Mouse (Mus musculus) hindbrain, embryonic 11.5 days (tissue): Measurements from ENCODE around the gene Bud13. TPM values are rescaled to one million over a fixed set of nuclear protein-coding genes. Genes with fewer than 3 reads are reported as not detected.

ENCODE experiments used
- ATAC-seq: fragments of 200-750 bp; cut with Nextera tagmentation; 2 replicates; pipeline ENCODE4 v1.8.0; 2017; ENCODE audit warnings: mild to moderate bottlenecking, moderate TSS enrichment, moderate library complexity; ENCODE audit not compliant: low FRiP score
- DNase-seq: peaks from one replicate; pipeline ENCODE4 v3.0.0-alpha.2; 2015; ENCODE audit warnings: low spot score
- H3K27ac ChIP-seq: fragments of 300-500 bp; sonication (generic); 2 replicates; pipeline ENCODE4 v1.5.1; 2014; ENCODE audit warnings: mild to moderate bottlenecking, low read depth, low read length
- H3K27me3 ChIP-seq: fragments of 300-500 bp; sonication (generic); 2 replicates; pipeline ENCODE4 v1.6.1; 2014; ENCODE audit warnings: mild to moderate bottlenecking, low read length, moderate library complexity, mixed read lengths; ENCODE audit not compliant: control insufficient read depth, insufficient read depth
- H3K36me3 ChIP-seq: fragments of 300-500 bp; sonication (generic); 2 replicates; pipeline ENCODE4 v1.6.1; 2014; ENCODE audit warnings: mild to moderate bottlenecking, low read length, moderate library complexity, mixed read lengths; ENCODE audit not compliant: control insufficient read depth, insufficient read depth
- H3K4me1 ChIP-seq: fragments of 300-500 bp; sonication (generic); replicated peaks from 2 replicates; pipeline ENCODE4 v1.6.1; 2014; ENCODE audit warnings: low read length, mixed read lengths; ENCODE audit not compliant: control insufficient read depth, insufficient read depth
- H3K4me2 ChIP-seq: fragments of 300-500 bp; sonication (generic); replicated peaks from 2 replicates; pipeline ENCODE4 v1.6.1; 2014; ENCODE audit warnings: mild to moderate bottlenecking, low read depth, low read length
- H3K4me3 ChIP-seq: fragments of 300-500 bp; sonication (generic); 2 replicates; pipeline ENCODE4 v1.5.1; 2014; ENCODE audit warnings: low read depth, low read length
- H3K9ac ChIP-seq: fragments of 300-500 bp; sonication (generic); 2 replicates; pipeline ENCODE4 v1.6.1; 2014; ENCODE audit warnings: low read depth, low read length
- H3K9me3 ChIP-seq: fragments of 300-500 bp; sonication (generic); 2 replicates; pipeline ENCODE4 v1.6.1; 2016; ENCODE audit warnings: low read length; ENCODE audit not compliant: control insufficient read depth
- WGBS: fragments of 180-500 bp; shearing (Covaris S2); extraction: QIAGEN DNeasy Blood & Tissue Kit; methylation state at CpG from one replicate; pipeline ENCODE4 v1.1.7; 2014; 5-methylcytosine and 5-hydroxymethylcytosine counted together
- polyA plus RNA-seq: library from polyadenylated mRNA; unstranded; fragments of >200 nt; fragmentation: Nextera tagmentation; extraction: Ambion mirVana; gene quantifications from 2 replicates; pipeline ENCODE4 v1.2.1, GENCODE M21; 2014

Gene Bud13
- polyA plus RNA-seq, 1 experiment from 2014 or later, result 25.0 TPM

DNA sequence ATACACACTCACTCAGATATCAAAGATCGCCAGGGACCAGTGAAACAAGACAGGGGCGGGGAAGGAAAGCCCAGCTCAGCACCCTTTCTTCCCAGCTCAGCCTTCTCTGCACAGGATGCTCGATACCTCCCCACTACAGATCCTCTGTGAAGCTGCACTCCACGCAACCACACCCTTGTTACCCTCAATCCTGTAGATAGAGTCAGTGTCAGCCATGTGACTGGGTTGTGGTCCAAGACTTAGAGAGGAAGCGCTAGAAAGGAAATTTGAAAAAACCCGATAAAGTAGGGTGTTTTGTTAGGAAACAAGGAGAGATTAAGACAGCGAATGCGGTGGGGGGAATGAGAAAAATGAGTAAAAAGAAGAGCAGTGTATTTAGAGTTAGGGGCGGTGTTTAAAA lies 10.7 kb upstream of the Bud13 start:
- Histone ChIP-seq H3K36me3 (0 out of 2 replicates have a peak, but pooled peaks cover 3% of the 10 kb centered on the region), H3K9me3 (no peaks in the 10 kb centered on the region), H3K27me3 (peaks cover 10% of the 10 kb centered on the region), H3K9ac (no peak overlapping the region), H3K27ac (no peak overlapping the region), H3K4me2 (no peak overlapping the region), H3K4me3 (no peak overlapping the region; the same call in 1 of the 2 replicates), H3K4me1 (0 out of 2 replicates have a peak, but pooled peaks cover 2% of the 10 kb centered on the region)
- no peak for DNase-seq
- ATAC-seq, result no peak
- WGBS, result 88% methylated on average over 9 of the region's 9 CpGs

DNA sequence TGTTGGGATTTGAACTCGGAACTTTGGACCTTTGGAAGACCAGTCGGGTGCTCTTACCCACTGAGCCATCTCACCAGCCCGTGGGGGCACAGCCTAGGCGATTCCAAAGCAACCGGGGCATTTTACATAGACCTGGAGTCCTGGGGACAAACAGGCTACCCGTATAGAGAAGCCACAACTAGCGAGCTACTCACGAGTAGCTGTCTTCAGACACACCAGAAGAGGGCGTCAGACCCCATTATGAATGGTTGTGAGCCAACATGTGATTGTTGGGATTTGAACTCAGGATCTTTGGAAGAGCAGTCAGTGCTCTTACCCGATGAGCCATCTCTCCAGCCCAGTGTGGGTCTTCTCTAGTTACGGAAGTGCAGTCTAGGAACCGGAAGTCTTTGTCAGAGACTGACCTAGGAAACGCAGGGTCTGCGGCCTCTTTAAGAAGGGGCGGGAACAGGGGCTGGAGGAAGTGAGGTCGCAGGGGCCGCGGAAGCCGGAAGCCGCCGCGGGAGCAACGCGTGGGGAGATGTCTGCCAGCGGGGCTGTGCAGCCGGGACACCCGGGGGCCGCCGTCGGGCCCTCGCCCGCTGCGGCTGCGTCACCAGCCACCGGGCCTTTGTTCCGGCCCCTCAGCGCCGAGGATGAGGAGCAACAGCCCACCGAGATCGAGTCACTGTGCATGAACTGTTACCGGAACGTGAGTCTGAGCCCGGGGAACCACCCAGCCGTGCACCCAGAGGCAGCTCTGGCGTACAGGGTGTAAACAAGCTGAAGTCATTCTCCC lies 9.9 kb upstream of the Bud13 start, which contains the start of gene Zpr1:
Gene Zpr1 (plus strand): TSS at position 388 of the 778 bp plus-strand sequence.
- H3K27me3 ChIP-seq, result peaks cover 10% of the 10 kb centered on the region
- no peak within 1 kb of the TSS for H3K27ac ChIP-seq
- WGBS, result 6% methylated on average over 42 of the region's 45 CpGs
- peak within 1 kb of the TSS; percentile 91 for H3K4me2 ChIP-seq
- no peaks in the 10 kb centered on the region for H3K9me3 ChIP-seq
- 0 out of 2 replicates have a peak, but pooled peaks cover 3% of the 10 kb centered on the region for H3K36me3 ChIP-seq
- H3K9ac ChIP-seq, result peak within 1 kb of the TSS; percentile 75
- ATAC-seq, result peak; percentile 94
- H3K4me3 ChIP-seq, result peak within 1 kb of the TSS; percentile 83
- DNase-seq, result peak; percentile 91
- H3K4me1 ChIP-seq, result 0 out of 2 replicates have a peak, but pooled peaks cover 2% of the 10 kb centered on the region

DNA sequence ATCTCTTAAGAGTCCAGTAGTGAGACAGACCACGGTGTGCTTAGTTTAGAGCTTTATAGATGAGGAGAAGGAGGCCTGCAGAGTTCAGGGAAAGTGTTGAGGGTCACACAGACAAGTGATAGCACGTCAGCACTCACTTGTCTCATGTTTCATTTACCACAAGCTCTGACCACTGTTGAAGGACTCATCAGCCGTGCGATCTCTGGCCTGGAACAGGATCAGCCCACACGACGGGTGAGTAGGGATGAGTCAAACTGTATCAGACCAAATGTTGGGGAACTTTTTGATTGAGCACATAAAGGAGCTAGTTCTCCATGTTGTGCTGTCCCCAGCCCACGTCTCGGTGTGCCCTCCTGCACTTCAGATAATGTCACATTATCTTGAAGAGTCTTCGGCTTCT lies 8.3 kb upstream of the Bud13 start:
- ATAC-seq, result no peak
- H3K4me2 ChIP-seq, result no peak overlapping the region
- WGBS, result 94% methylated on average over 9 of the region's 9 CpGs
- H3K9me3 ChIP-seq, result no peaks in the 10 kb centered on the region
- no peak for DNase-seq
- 0 out of 2 replicates have a peak, but pooled peaks cover 2% of the 10 kb centered on the region for H3K4me1 ChIP-seq
- H3K9ac ChIP-seq, result no peak overlapping the region
- no peak overlapping the region for H3K27ac ChIP-seq
- no peak overlapping the region for H3K4me3 ChIP-seq
- H3K27me3 ChIP-seq, result peaks cover 10% of the 10 kb centered on the region
- H3K36me3 ChIP-seq, result 0 out of 2 replicates have a peak, but pooled peaks cover 6% of the 10 kb centered on the region

DNA sequence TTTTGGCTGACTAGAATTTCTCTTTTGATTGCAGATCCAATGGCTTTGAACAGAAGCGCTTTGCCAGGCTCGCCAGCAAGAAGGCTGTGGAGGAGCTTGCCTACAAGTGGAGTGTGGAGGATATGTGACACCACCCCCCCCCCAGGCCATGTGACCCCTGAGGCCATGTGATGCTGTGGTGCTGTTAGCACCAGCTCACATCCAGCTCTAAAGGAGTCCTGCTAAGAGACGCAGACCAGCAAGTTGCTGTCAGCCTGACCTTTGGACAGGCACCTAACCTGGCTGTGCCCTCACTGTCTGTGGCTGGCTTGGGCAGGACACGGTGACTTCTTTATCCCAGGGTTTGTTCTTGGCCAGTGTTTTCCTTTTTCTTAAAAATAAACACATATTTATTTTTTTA lies 15.6 kb downstream of the Bud13 start:
- no peak for ATAC-seq
- no peak for DNase-seq
- H3K4me1 ChIP-seq, result no peaks in the 10 kb centered on the region
- no peak overlapping the region for H3K9ac ChIP-seq
- no peaks in the 10 kb centered on the region for H3K9me3 ChIP-seq
- no peak overlapping the region for H3K4me2 ChIP-seq
- H3K4me3 ChIP-seq, result no peak overlapping the region
- no peaks in the 10 kb centered on the region for H3K36me3 ChIP-seq
- H3K27me3 ChIP-seq, result no peaks in the 10 kb centered on the region
- 89% methylated on average over 4 of the region's 4 CpGs for WGBS
- no peak overlapping the region for H3K27ac ChIP-seq

DNA sequence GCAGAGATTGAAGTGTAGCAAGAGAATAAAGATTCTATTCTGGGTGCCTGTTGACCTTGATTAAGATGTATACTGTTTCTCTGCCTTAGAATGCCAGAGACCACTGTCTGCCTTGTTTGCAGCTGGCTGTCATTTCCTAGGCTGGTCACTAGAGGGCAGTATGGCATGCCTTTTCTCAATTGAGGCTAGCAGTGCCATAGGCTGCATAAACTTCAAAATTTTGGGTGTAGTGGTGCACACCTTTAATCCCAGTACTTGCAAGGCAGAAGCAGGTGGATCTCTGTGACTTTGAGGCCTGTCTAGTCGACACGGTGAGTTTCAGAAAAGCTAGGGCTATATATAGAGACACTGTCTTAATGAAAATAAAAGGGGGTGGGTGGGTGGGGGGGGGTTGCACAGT lies 19.3 kb downstream of the Bud13 start:
- 10% methylated on average over 2 of the region's 2 CpGs for WGBS
- H3K4me3 ChIP-seq, result no peak overlapping the region
- no peaks in the 10 kb centered on the region for H3K36me3 ChIP-seq
- no peak; the same call in 1 of the 2 replicates for ATAC-seq
- no peaks in the 10 kb centered on the region for H3K27me3 ChIP-seq
- no peak overlapping the region for H3K4me2 ChIP-seq
- H3K9me3 ChIP-seq, result no peaks in the 10 kb centered on the region
- DNase-seq, result peak; percentile 79
- no peak overlapping the region for H3K27ac ChIP-seq
- H3K9ac ChIP-seq, result no peak overlapping the region
- H3K4me1 ChIP-seq, result no peaks in the 10 kb centered on the region

DNA sequence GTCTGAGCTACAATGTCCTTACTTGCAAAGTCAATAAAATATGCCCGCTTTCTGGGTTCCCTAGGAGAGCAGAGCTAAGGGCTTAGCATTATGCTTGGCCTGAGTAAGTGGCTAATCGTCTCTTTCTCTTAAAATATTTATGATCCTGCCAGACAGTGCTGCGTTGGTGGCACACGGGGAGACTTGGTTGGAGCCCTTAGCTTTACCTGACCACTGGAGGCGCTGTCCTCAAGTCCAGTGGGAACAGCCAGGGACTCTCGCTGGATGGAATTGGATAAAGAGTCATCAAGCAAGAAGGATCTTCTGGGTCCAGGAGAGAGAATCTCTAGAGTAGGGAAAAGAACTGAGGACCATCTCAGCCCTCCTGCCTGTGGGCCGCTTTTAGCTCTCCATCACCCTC lies 26.3 kb downstream of the Bud13 start:
- H3K36me3 ChIP-seq, result no peaks in the 10 kb centered on the region
- H3K4me3 ChIP-seq, result no peak overlapping the region
- H3K9me3 ChIP-seq, result no peaks in the 10 kb centered on the region
- no peak overlapping the region for H3K4me2 ChIP-seq
- no peaks in the 10 kb centered on the region for H3K4me1 ChIP-seq
- no peak overlapping the region for H3K9ac ChIP-seq
- ATAC-seq, result no peak
- H3K27ac ChIP-seq, result no peak overlapping the region
- 14% methylated on average over 7 of the region's 7 CpGs for WGBS
- H3K27me3 ChIP-seq, result no peaks in the 10 kb centered on the region
- peak; percentile 33 for DNase-seq

DNA sequence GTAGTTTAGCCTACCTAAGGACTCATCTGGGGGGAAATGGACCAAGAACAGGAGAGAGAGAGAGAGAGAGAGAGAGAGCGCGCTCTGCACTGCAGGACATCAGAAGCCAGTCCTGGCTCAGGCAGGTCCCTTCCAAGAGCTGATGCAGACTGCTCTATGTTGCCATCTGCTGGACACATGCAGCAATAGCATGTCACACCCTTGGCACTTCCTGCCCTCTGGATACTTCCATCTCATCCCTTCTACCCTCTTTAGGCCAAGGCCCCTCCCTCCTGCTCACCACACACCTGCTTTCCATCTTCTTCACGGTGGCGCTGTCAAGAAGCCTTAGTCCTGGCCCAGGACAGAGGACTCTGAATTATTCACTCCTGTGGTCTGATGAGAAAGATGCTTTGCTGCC lies 31.7 kb downstream of the Bud13 start:
- peak; percentile 66 for ATAC-seq

DNA sequence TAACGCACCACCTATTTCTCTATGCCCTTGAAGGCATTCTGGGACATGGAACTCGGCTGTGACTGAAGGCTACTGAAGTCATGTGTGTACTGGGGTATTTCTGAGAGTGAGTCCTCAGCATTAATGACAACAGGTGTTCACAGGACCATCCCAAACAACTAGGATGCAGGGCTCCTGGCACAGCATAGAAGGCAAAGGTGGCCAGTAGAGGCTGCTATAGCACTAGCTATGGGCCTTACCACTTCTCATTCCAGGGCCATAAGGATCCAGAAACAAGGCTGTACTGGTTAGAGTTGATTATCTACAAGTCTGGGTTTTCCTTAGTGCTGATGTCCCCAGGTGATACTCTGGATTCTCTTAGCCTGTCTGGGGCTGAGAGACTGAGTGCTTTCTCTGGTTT lies 32.1 kb downstream of the Bud13 start:
- DNase-seq, result no peak
- no peak overlapping the region for H3K4me3 ChIP-seq
- peak; percentile 25; the same call in 1 of the 2 replicates for ATAC-seq

More for the DNA sequence above, 31.7 kb downstream of the Bud13 start:
- DNase-seq, result peak; percentile 87
- peaks cover 13% of the 10 kb centered on the region for H3K4me1 ChIP-seq
- no peak overlapping the region for H3K9ac ChIP-seq
- H3K27ac ChIP-seq, result no peak overlapping the region
- H3K4me3 ChIP-seq, result no peak overlapping the region
- H3K27me3 ChIP-seq, result no peaks in the 10 kb centered on the region
- no peaks in the 10 kb centered on the region for H3K36me3 ChIP-seq
- WGBS, result 7% methylated on average over 4 of the region's 4 CpGs
- H3K4me2 ChIP-seq, result no peak overlapping the region
- H3K9me3 ChIP-seq, result no peaks in the 10 kb centered on the region

More for the DNA sequence above, 32.1 kb downstream of the Bud13 start:
- Histone ChIP-seq H3K27me3 (no peaks in the 10 kb centered on the region), H3K36me3 (no peaks in the 10 kb centered on the region), H3K9ac (no peak overlapping the region), H3K27ac (no peak overlapping the region), H3K4me2 (no peak overlapping the region), H3K4me1 (peaks cover 13% of the 10 kb centered on the region), H3K9me3 (no peaks in the 10 kb centered on the region; the same call in 1 of the 2 replicates)
- WGBS, result 49% methylated on average over 2 of the region's 2 CpGs
